Mouse (Mus musculus) bone marrow macrophage, adult 2 months (primary cell): ENCODE measurements around the gene Cacna1h.

Source experiments
- CTCF ChIP-seq: IDR thresholded peaks from 2 replicates; pipeline ENCODE4 v1.5.1; 2012; ENCODE audit warnings: low read depth, mild to moderate bottlenecking, low read length, moderate library complexity
- POLR2A ChIP-seq: IDR thresholded peaks from 2 replicates; pipeline ENCODE4 v1.6.1; 2012; ENCODE audit warnings: mild to moderate bottlenecking, low read depth, low read length, borderline replicate concordance

- no peak for TF ChIP-seq POLR2A
- TF ChIP-seq CTCF: no peak
These were observed 14.7 kb downstream of the Cacna1h start for GRCm38 (mm10) chr17:25418926-25419325.
